Mouse (Mus musculus): ENCODE results near the gene Pde1c. TPM values are rescaled to one million over a fixed set of nuclear protein-coding genes. Genes with fewer than 3 reads are reported as not detected.

Gene Pde1c
- total and polyA plus RNA-seq, 3 experiments, result 9.7 to 85.7 (median 64.9) TPM

DNA sequence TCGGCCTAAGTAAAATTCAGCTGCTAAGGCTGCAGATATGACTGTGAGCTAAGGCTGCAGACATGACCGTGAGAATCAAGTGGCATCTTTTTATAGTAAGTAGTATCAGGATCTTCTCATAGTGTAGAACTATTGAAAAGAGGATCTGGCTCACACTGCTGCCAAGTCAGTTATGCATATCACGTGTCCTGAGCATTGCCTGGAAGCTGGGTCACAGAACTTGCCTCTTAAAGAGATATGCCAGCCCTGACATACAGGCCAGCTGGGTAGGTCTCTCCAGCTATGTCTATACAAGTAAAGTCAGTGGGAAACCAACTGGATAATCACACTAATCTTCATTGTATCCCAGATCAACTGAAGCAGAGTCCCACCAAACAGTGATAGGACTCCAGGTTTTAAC is 83.8 kb downstream of the Pde1c start:
- H3K27me3 ChIP-seq (ENCODE audit: control insufficient read depth, insufficient read depth, low read length), result no peaks in the 10 kb centered on the region

DNA sequence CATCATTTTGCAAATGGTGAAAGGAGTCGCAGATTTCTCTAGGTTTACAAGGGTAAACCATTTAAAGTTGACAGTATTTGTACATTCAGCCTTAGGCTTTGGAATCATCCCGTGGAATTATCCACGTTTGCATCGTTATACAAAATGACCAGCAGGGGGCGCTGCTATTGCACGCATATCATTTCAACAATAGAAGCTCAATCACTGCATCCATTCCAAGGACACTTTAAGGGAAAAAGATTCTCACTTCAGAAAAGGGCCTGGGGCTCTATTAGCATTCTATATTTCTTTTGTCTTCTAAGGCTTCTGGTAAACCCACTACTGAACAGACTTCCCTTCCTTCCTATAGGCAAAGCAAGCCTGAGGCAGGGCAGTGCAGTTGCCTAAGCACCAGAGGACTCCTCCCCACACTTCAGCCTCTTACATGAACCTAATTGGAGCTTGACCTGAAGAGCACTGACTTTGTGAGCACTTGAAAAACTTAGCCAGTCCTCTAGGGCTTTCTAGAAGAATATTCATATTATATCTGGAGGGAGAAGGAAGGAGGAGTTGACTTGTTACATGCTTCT is 87.9 kb downstream of the Pde1c start:
- Histone ChIP-seq H3K36me3 (ENCODE audit: control insufficient read depth, insufficient read depth, low read length) (no peaks in the 10 kb centered on the region), H3K4me3 (no peak overlapping the region), H3K79me2 (replicated peaks; ENCODE audit: control insufficient read depth, insufficient read depth, low read length) (no peaks in the 10 kb centered on the region), H3K27me3 (ENCODE audit: control insufficient read depth, insufficient read depth, low read length) (no peaks in the 10 kb centered on the region), H3K27ac (no peak overlapping the region), H3K9ac (ENCODE audit: low read depth, low read length) (no peak overlapping the region), H3K4me1 (ENCODE audit: control insufficient read depth, insufficient read depth, low read length) (no peaks in the 10 kb centered on the region; the same call in 1 of the 2 replicates)
- TF ChIP-seq POLR2A (IDR thresholded peaks at IDR 0.05; ENCODE audit: insufficient read depth, low read depth, low read length) (no peak), EP300 (IDR thresholded peaks at IDR 0.05; ENCODE audit: insufficient read depth, low read depth, low read length) (no peak), CTCF (IDR thresholded peaks at IDR 0.05) (peak; percentile 90)
- 2% methylated on average over 6 of the region's 6 CpGs for WGBS
- DNase-seq, result peak in 1 of 2 experiments; percentile 46
- intact Hi-C loops (cut with DNase I), result loop anchor here (1.0 to 2.0 kb wide), 2 partner anchors 127 to 210 kb away; no protein-coding TSS in a partner anchor

More for the DNA sequence above, 83.8 kb downstream of the Pde1c start:
- Histone ChIP-seq H3K79me2 (replicated peaks; ENCODE audit: control insufficient read depth, insufficient read depth, low read length) (no peaks in the 10 kb centered on the region), H3K9ac (ENCODE audit: low read depth, low read length) (no peak overlapping the region), H3K27ac (no peak overlapping the region), H3K4me3 (no peak overlapping the region), H3K4me1 (ENCODE audit: control insufficient read depth, insufficient read depth, low read length) (no peaks in the 10 kb centered on the region; the same call in 1 of the 2 replicates), H3K36me3 (ENCODE audit: control insufficient read depth, insufficient read depth, low read length) (no peaks in the 10 kb centered on the region)
- no peak for TF ChIP-seq CTCF (IDR thresholded peaks at IDR 0.05)
- 28% methylated on average over 3 of the region's 3 CpGs for WGBS
- intact Hi-C loops (cut with DNase I), result no loop called here
- DNase-seq, result peak in 1 of 2 experiments; percentile 49

DNA sequence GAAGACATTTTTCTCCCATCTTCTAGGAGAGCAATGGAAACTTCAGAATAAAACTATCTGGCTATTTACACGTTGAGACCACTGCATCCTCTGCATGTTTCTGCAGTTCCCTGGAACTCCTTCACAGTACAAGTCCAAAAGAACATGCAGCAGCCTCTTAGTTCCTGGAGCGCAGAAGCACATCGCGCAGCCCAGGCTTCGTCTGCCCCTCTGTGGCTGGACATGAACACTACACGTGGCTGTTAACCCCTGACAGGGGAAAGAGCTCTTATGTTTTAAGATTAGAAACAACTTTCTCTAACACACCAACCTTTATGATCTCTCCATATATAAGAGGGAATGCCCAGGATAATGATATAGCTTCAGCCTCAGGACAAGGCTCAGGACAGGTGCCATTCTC is 92.3 kb downstream of the Pde1c start:
- H3K36me3 ChIP-seq (ENCODE audit: control insufficient read depth, insufficient read depth, low read length), result no peaks in the 10 kb centered on the region
- TF ChIP-seq CTCF (IDR thresholded peaks at IDR 0.05) (peak; percentile 75), EP300 (IDR thresholded peaks at IDR 0.05; ENCODE audit: insufficient read depth, low read depth, low read length) (0 out of 2 replicates have a peak, but pooled peaks have one; percentile 34), POLR2A (IDR thresholded peaks at IDR 0.05; ENCODE audit: insufficient read depth, low read depth, low read length) (no peak)
- no peaks in the 10 kb centered on the region for H3K4me1 ChIP-seq (ENCODE audit: control insufficient read depth, insufficient read depth, low read length)
- no peaks in the 10 kb centered on the region for H3K79me2 ChIP-seq (replicated peaks; ENCODE audit: control insufficient read depth, insufficient read depth, low read length)
- H3K27me3 ChIP-seq (ENCODE audit: control insufficient read depth, insufficient read depth, low read length), result no peaks in the 10 kb centered on the region
- H3K9ac ChIP-seq (ENCODE audit: low read depth, low read length), result no peak overlapping the region
- intact Hi-C loops (cut with DNase I), result loop anchor here (1.0 kb wide), 1 partner anchor 410 kb away; no protein-coding TSS in a partner anchor
- H3K27ac ChIP-seq, result no peak overlapping the region
- DNase-seq, result no peak
- 22% methylated on average over 6 of the region's 6 CpGs for WGBS
- H3K4me3 ChIP-seq, result no peak overlapping the region

DNA sequence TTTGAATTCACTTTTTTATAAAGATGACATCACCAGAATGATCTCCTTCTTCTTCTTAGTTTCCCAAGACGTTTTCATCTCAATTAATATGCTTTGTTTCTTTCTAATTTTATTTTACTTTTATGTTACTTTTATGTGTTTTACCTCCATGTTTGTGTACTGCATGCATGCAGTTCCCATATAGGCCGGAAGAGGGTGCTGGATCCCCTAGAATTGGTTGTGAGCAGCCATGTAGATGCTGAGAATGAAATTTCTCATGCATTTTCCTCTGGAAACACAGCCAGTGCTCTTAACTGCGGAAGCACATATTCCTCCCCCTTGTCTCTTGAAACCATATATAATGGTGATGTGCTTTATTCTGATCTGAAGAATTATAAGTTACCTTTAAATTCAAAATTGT is 110.8 kb downstream of the Pde1c start:
- Histone ChIP-seq H3K27me3 (ENCODE audit: control insufficient read depth, insufficient read depth, low read length) (no peaks in the 10 kb centered on the region), H3K36me3 (ENCODE audit: control insufficient read depth, insufficient read depth, low read length) (no peaks in the 10 kb centered on the region), H3K4me3 (no peak overlapping the region), H3K9ac (ENCODE audit: low read depth, low read length) (no peak overlapping the region), H3K27ac (no peak overlapping the region), H3K4me1 (ENCODE audit: control insufficient read depth, insufficient read depth, low read length) (no peaks in the 10 kb centered on the region), H3K79me2 (replicated peaks; ENCODE audit: control insufficient read depth, insufficient read depth, low read length) (no peaks in the 10 kb centered on the region)
- intact Hi-C loops (cut with DNase I), result no loop called here
- WGBS, result 48% methylated on average over 3 of the region's 3 CpGs
- DNase-seq, result no peak
- TF ChIP-seq CTCF (IDR thresholded peaks at IDR 0.05) (peak; percentile 55), POLR2A (IDR thresholded peaks at IDR 0.05; ENCODE audit: insufficient read depth, low read depth, low read length) (no peak)

DNA sequence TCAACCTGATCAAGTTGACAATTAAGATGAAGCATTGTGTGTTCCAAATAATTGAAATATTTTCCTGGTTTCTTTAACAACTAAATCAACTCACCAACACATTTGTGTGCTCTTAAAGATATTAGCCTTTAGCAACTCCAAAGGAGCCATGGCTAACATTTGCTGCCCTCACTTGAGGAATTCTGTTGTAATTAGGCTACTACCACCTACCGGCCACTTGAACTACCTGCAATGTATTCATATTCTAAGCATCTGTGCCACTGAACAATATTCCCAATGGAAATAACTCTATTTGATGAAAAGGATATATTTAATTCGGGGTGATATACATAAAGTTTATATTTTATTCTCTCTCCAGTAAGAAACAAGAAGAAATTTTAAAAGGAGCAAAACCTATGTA is 121.0 kb downstream of the Pde1c start:
- intact Hi-C loops (cut with DNase I), result loop anchor here (1.0 kb wide), 1 partner anchor 382 kb away; no protein-coding TSS in a partner anchor
- no peak for TF ChIP-seq POLR2A (IDR thresholded peaks at IDR 0.05; ENCODE audit: insufficient read depth, low read depth, low read length)
- peak; percentile 71 for TF ChIP-seq CTCF (IDR thresholded peaks at IDR 0.05)
- DNase-seq, result no peak
- Histone ChIP-seq H3K27me3 (ENCODE audit: control insufficient read depth, insufficient read depth, low read length) (no peaks in the 10 kb centered on the region), H3K79me2 (replicated peaks; ENCODE audit: control insufficient read depth, insufficient read depth, low read length) (no peaks in the 10 kb centered on the region), H3K27ac (no peak overlapping the region), H3K4me1 (ENCODE audit: control insufficient read depth, insufficient read depth, low read length) (no peaks in the 10 kb centered on the region), H3K9ac (ENCODE audit: low read depth, low read length) (no peak overlapping the region), H3K4me3 (no peak overlapping the region), H3K36me3 (ENCODE audit: control insufficient read depth, insufficient read depth, low read length) (no peaks in the 10 kb centered on the region)
- 18% methylated on average over 2 of the region's 2 CpGs for WGBS

DNA sequence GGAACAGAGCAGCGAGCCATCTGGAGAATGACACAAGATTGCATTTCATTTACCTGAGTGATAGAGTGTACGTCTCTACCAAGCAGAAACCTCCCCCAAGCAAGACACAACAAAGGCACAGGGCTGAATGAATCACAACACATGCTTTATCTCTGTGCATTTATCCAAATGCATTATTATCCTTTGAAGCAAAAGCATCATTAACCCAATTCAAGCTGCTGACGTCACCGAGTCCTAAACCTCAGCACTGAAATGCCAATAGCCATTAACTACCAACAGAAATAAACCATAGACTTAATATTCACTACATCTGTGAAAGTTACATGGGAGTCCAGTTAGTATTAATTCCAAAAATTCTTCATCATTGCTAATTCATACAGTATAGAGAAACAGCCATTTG is 127.4 kb downstream of the Pde1c start:
- Histone ChIP-seq H3K36me3 (ENCODE audit: control insufficient read depth, insufficient read depth, low read length) (no peaks in the 10 kb centered on the region), H3K27ac (no peak overlapping the region), H3K27me3 (ENCODE audit: control insufficient read depth, insufficient read depth, low read length) (no peaks in the 10 kb centered on the region)

More for the DNA sequence above, 127.4 kb downstream of the Pde1c start:
- WGBS, result 93% methylated on average over 4 of the region's 4 CpGs
- intact Hi-C loops (cut with DNase I), result no loop called here
- H3K9ac ChIP-seq (ENCODE audit: low read depth, low read length), result no peak overlapping the region
- no peak overlapping the region for H3K4me3 ChIP-seq
- H3K4me1 ChIP-seq (ENCODE audit: control insufficient read depth, insufficient read depth, low read length), result no peaks in the 10 kb centered on the region
- no peak for DNase-seq
- no peak for TF ChIP-seq CTCF (IDR thresholded peaks at IDR 0.05)
- TF ChIP-seq EP300 (IDR thresholded peaks at IDR 0.05; ENCODE audit: insufficient read depth, low read depth, low read length), result no peak
- TF ChIP-seq POLR2A (IDR thresholded peaks at IDR 0.05; ENCODE audit: insufficient read depth, low read depth, low read length), result no peak
- H3K79me2 ChIP-seq (replicated peaks; ENCODE audit: control insufficient read depth, insufficient read depth, low read length), result no peaks in the 10 kb centered on the region

All from heart, adult 2 months (tissue).